Mouse (Mus musculus): Measurements from ENCODE around the gene Rbbp9.

GRCm38 (mm10) chr2:144598006-144598405 lies 47.3 kb upstream of the Rbbp9 start:
- TF ChIP-seq CTCF (IDR thresholded peaks at IDR 0.05; ENCODE audit: extremely low read depth, insufficient read depth, low read length), result no peak
- no peak for TF ChIP-seq POLR2A (IDR thresholded peaks at IDR 0.05; ENCODE audit: extremely low read depth, insufficient read depth, low read length)

Data from cortical plate, adult 2 months (tissue).